Comparison of ENCODE assay signal across 21 mouse cellular contexts in the genomic region with DNA sequence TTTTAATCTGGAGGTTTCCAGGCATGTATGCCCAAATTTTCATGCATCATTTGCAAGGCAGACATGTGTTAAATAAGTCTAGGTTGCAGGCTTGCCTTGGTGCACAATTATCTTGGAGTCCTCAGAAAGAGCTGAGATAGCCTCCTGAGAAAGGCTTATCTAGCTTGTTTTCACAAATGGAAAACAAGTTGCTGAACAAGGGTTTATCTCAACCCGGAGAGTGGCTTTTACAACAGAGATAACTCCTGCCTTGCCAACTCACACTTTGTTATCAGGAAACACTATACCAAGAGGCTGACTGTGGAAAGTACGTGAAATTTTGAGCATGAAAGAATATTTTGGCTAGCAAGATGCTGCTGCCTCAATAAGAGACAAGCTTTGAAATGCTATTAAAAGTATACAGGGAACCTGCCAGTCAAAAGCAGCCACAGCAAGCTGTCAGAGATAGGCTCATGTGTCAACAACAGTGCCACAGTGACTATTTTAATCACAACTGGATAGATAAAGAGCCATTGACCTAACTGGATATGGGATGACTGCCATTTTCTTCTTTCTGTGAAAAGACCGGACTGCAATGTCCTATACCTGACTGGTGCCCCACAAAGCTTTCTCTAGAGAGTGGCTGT.
DNase-seq lines count a peak whose midpoint lies in the region; ATAC-seq and TF ChIP-seq lines count a peak whose summit lies in the region.
"Had no signal": no experiment of that assay in that cellular context is flagged by ENCODE, and none has a peak within 500 bp of the region (broad histone marks: within the 10 kb centered on the region; RNA-seq: fewer than 3 reads in every experiment).

No protein-coding gene starts in this region.

- no peak for ATAC-seq in lung, embryonic 14.5 days (ENCODE audit: insufficient read depth)
- peak; percentile 42; the same call in 1 of the 2 replicates for ATAC-seq in erythroid progenitor cell, adult 5-6 weeks (replicated peaks; ENCODE audit: low FRiP score, poor library complexity, severe bottlenecking)
- peak; percentile 92 for ATAC-seq in liver, embryonic 11.5 days (replicated peaks; ENCODE audit: low FRiP score)
- peak; percentile 95 for ATAC-seq in megakaryocyte progenitor cell, adult 5-6 weeks (replicated peaks; ENCODE audit: poor library complexity)
- no peak for ATAC-seq in forebrain, embryonic 14.5 days
- ATAC-seq in inflammation-experienced regulatory T-cells, adult 6 months: no peak

- no peak overlapping the region for H3K4me3 ChIP-seq in lung, embryonic 14.5 days (ENCODE audit: low read depth, low read length)
- H3K4me3 ChIP-seq in liver, embryonic 11.5 days (ENCODE audit: low read depth, low read length): no peak overlapping the region
- no peak overlapping the region for H3K4me3 ChIP-seq in forebrain, embryonic 14.5 days (ENCODE audit: low read depth, low read length)
- H3K4me3 ChIP-seq: embryonic facial prominence, embryonic 12.5 days; limb, embryonic 10.5 days; lung, embryonic 15.5 days; neural tube, embryonic 15.5 days had no signal

- no peaks in the 10 kb centered on the region for H3K27me3 ChIP-seq in lung, embryonic 14.5 days (ENCODE audit: insufficient read depth, low read length)
- H3K27me3 ChIP-seq in liver, embryonic 11.5 days (replicated peaks; ENCODE audit: control insufficient read depth, insufficient read depth, low read length): no peaks in the 10 kb centered on the region
- no peaks in the 10 kb centered on the region for H3K27me3 ChIP-seq in forebrain, embryonic 14.5 days (replicated peaks; ENCODE audit: control insufficient read depth, insufficient read depth, low read length)
- H3K27me3 ChIP-seq: embryonic facial prominence, embryonic 12.5 days; lung, embryonic 15.5 days; neural tube, embryonic 15.5 days had no signal

- H3K9ac ChIP-seq in lung, embryonic 14.5 days: no peak overlapping the region
- no peak overlapping the region for H3K9ac ChIP-seq in liver, embryonic 11.5 days (ENCODE audit: low read depth, low read length)
- H3K9ac ChIP-seq in forebrain, embryonic 14.5 days (ENCODE audit: low read length): no peak overlapping the region
- H3K9ac ChIP-seq: embryonic facial prominence, embryonic 12.5 days; lung, embryonic 15.5 days; neural tube, embryonic 15.5 days had no signal

- no peaks in the 10 kb centered on the region for H3K4me1 ChIP-seq in lung, embryonic 14.5 days (ENCODE audit: insufficient read depth)
- H3K4me1 ChIP-seq in liver, embryonic 11.5 days (replicated peaks; ENCODE audit: control insufficient read depth, insufficient read depth, low read length): peaks cover 11% of the 10 kb centered on the region
- H3K4me1 ChIP-seq in forebrain, embryonic 14.5 days (ENCODE audit: control insufficient read depth, insufficient read depth, low read length): no peaks in the 10 kb centered on the region
- H3K4me1 ChIP-seq: embryonic facial prominence, embryonic 12.5 days; limb, embryonic 10.5 days; lung, embryonic 15.5 days; neural tube, embryonic 15.5 days had no signal

- H3K36me3 ChIP-seq in lung, embryonic 14.5 days (ENCODE audit: insufficient read depth): no peaks in the 10 kb centered on the region
- no peaks in the 10 kb centered on the region for H3K36me3 ChIP-seq in liver, embryonic 11.5 days (ENCODE audit: control insufficient read depth, insufficient read depth, low read length)
- no peaks in the 10 kb centered on the region for H3K36me3 ChIP-seq in forebrain, embryonic 14.5 days (ENCODE audit: control insufficient read depth, insufficient read depth, low read length)
- H3K36me3 ChIP-seq: embryonic facial prominence, embryonic 12.5 days; limb, embryonic 10.5 days; lung, embryonic 15.5 days; neural tube, embryonic 15.5 days had no signal

- no peak overlapping the region for H3K4me2 ChIP-seq in lung, embryonic 14.5 days
- H3K4me2 ChIP-seq in liver, embryonic 11.5 days: peak overlapping the region; percentile 18; the same call in 1 of the 2 replicates
- no peak overlapping the region for H3K4me2 ChIP-seq in forebrain, embryonic 14.5 days (ENCODE audit: low read length)
- H3K4me2 ChIP-seq: embryonic facial prominence, embryonic 12.5 days; lung, embryonic 15.5 days; midbrain, embryonic 11.5 days; neural tube, embryonic 15.5 days had no signal

- 38% methylated on average over 3 of the region's 3 CpGs for WGBS in lung, embryonic 14.5 days
- 28% methylated on average over 3 of the region's 3 CpGs for WGBS in liver, embryonic 11.5 days
- 85% methylated on average over 3 of the region's 3 CpGs for WGBS in forebrain, embryonic 14.5 days

- no peak for DNase-seq in lung, embryonic 14.5 days
- DNase-seq in lung, postnatal 10 days: no peak
- no peak for DNase-seq in liver, embryonic 11.5 days (ENCODE audit: low spot score)
- DNase-seq in left cerebral cortex, adult 8-10 months (ENCODE audit: low spot score in 2 of 2): no peak
- no peak for DNase-seq in forebrain, embryonic 14.5 days (ENCODE audit: low spot score)
- DNase-seq: adrenal gland, adult 8-10 months; cerebellum, postnatal 14 days; gastrocnemius, postnatal 10 days; kidney, adult 8-10 months; kidney, postnatal 4 days; layer of hippocampus, postnatal 36 days; right cerebral cortex, adult 18-20 months; spleen, adult 18-20 months had no signal

- no peak for TF ChIP-seq CTCF in lung, embryonic 14.5 days (IDR thresholded peaks at IDR 0.05; ENCODE audit: low read depth)

- peak overlapping the region; percentile 20; the same call in 1 of the 2 replicates for H3K27ac ChIP-seq in lung, embryonic 14.5 days (ENCODE audit: low read depth)
- H3K27ac ChIP-seq in liver, embryonic 11.5 days (ENCODE audit: low read depth, low read length): peak overlapping the region; percentile 73
- no peak overlapping the region for H3K27ac ChIP-seq in forebrain, embryonic 14.5 days (ENCODE audit: low read depth, low read length)
- H3K27ac ChIP-seq: embryonic facial prominence, embryonic 12.5 days; limb, embryonic 10.5 days; lung, embryonic 15.5 days; neural tube, embryonic 15.5 days had no signal

- no peaks in the 10 kb centered on the region for H3K9me3 ChIP-seq in lung, embryonic 14.5 days (ENCODE audit: low read depth, low read length)
- H3K9me3 ChIP-seq in liver, embryonic 11.5 days (ENCODE audit: control insufficient read depth, low read length): no peaks in the 10 kb centered on the region
- H3K9me3 ChIP-seq in forebrain, embryonic 14.5 days (replicated peaks; ENCODE audit: control insufficient read depth, low read length): no peaks in the 10 kb centered on the region
- H3K9me3 ChIP-seq: embryonic facial prominence, embryonic 12.5 days; limb, embryonic 10.5 days; lung, embryonic 15.5 days; neural tube, embryonic 15.5 days had no signal

Comparison
In these comparisons a context has a peak if more than half of its experiments do, and no peak if none do; other contexts are left out.
1. ATAC-seq: peak in erythroid progenitor cell, adult 5-6 weeks (single experiment), liver, embryonic 11.5 days (single experiment) and megakaryocyte progenitor cell, adult 5-6 weeks (single experiment); none in lung, embryonic 14.5 days (single experiment), forebrain, embryonic 14.5 days (single experiment) and inflammation-experienced regulatory T-cells, adult 6 months (single experiment).